ENCODE assay signal across 11 mouse cellular contexts in the genomic region with DNA sequence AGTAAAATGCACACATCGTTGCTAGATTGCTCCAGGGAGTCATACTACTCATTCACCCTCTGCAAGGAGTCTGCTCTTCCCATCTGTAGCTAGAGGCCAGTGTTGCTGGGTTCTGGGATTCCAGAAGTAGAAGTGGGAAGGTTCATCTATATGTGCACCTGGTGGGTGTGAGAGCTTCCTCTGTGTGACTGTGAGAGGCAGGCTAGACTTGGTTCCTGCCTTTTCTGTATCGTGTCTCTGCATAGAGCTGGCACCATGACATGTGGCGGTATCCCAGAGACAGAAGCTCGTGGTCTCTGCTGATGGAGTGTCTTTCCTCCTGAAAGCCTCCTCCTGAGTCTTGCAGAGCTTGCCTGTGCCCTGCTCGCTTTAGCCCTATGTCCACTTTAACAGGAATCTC.
DNase-seq lines count a peak whose midpoint lies in the region; ATAC-seq lines count a peak whose summit lies in the region.
"Had no signal": no experiment of that assay in that cellular context is flagged by ENCODE, and none has a peak within 500 bp of the region (broad histone marks: within the 10 kb centered on the region; RNA-seq: fewer than 3 reads in every experiment).

No protein-coding gene starts in this region.

- H3K27ac ChIP-seq in lung, embryonic 15.5 days: peak overlapping the region; percentile 46
- H3K27ac ChIP-seq: hindbrain, postnatal 0 days had no signal

- no peaks in the 10 kb centered on the region for H3K9me3 ChIP-seq in lung, embryonic 15.5 days
- H3K9me3 ChIP-seq: heart, embryonic 12.5 days had no signal

- 56% methylated on average over 5 of the region's 5 CpGs for WGBS in lung, embryonic 15.5 days

- ATAC-seq in frontal cortex, adult (ENCODE audit: low TSS enrichment): peak; percentile 78
- ATAC-seq in lung, embryonic 15.5 days (ENCODE audit: borderline replicate concordance, extremely low read depth, low FRiP score, low TSS enrichment): no peak
- ATAC-seq: hindbrain, postnatal 0 days had no signal

- H3K4me2 ChIP-seq in lung, embryonic 15.5 days: no peak overlapping the region
- H3K4me2 ChIP-seq: heart, embryonic 12.5 days had no signal

- no peak for DNase-seq in frontal cortex, postnatal 10 days (ENCODE audit: low spot score in 2 of 2)
- DNase-seq in lung, postnatal 14 days: no peak
- peak; percentile 57 to 74 for DNase-seq in frontal cortex, adult 2 months (ENCODE audit: extremely low spot score in 1 of 2, low spot score in 1 of 2)
- DNase-seq in right cerebral cortex, postnatal 10 days (ENCODE audit: low spot score in 2 of 2): peak; percentile 60 to 65
- no peak for DNase-seq in natural killer cell, adult 2 months (ENCODE audit: low spot score in 2 of 2)
- no peak for DNase-seq in layer of hippocampus, adult 18-20 months (ENCODE audit: low spot score in 2 of 2)
- DNase-seq: embryo, embryonic 11 days had no signal

- no peak overlapping the region for H3K9ac ChIP-seq in lung, embryonic 15.5 days
- H3K9ac ChIP-seq: heart, embryonic 12.5 days had no signal

- no peaks in the 10 kb centered on the region for H3K27me3 ChIP-seq in lung, embryonic 15.5 days
- H3K27me3 ChIP-seq: heart, embryonic 12.5 days had no signal

- peaks cover 35% of the 10 kb centered on the region for H3K4me1 ChIP-seq in lung, embryonic 15.5 days

- no peak overlapping the region for H3K4me3 ChIP-seq in lung, embryonic 15.5 days
- H3K4me3 ChIP-seq: heart, embryonic 12.5 days had no signal

- H3K36me3 ChIP-seq in lung, embryonic 15.5 days: no peaks in the 10 kb centered on the region

Comparison
In these comparisons a context has a peak if more than half of its experiments do, and no peak if none do; other contexts are left out.
1. DNase-seq: peak in frontal cortex, adult 2 months (2 of 2) and right cerebral cortex, postnatal 10 days (2 of 2); none in frontal cortex, postnatal 10 days (0 of 2), lung, postnatal 14 days (single experiment), natural killer cell, adult 2 months (0 of 2) and layer of hippocampus, adult 18-20 months (0 of 2).